8 mouse cellular contexts compared by ENCODE assay signal in the genomic region with DNA sequence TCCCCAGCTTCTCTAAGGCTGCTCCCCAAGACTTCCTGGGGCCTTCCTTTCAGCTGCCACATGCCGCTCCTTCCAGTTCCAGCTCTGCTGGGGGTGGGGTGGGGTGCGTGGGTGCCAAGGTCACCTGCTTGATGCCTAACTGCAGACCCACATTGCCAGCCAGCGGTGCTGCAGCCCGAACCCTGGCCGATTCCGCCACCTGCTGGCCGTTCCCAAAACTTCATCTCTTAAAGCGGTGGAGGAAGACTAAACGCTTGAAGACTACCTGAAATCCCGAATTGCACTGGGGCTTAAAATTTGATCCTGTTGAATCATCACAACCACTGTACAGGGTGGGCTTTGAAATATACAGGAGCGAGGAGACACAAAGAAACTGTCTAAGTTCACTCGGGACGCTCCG. TPM values are rescaled to one million over a fixed set of nuclear protein-coding genes. Genes with fewer than 3 reads are reported as not detected.
DNase-seq lines count a peak whose midpoint lies in the region; ATAC-seq lines count a peak whose summit lies in the region.

No protein-coding gene starts in this region.

- WGBS in hindbrain, embryonic 13.5 days: 2% methylated on average over 14 of the region's 14 CpGs

- peak; percentile 72 for DNase-seq in WW6 (ENCODE audit: low read depth, low spot score)
- DNase-seq in cerebellum, postnatal 14 days: peak; percentile 95 to 96
- peak; percentile 79 to 85 for DNase-seq in frontal cortex, postnatal 25 days (ENCODE audit: low spot score in 2 of 2)
- peak; percentile 82 to 90 for DNase-seq in layer of hippocampus, postnatal 36 days
- peak; percentile 76 to 87 for DNase-seq in lung, postnatal 4 days
- DNase-seq in right cerebral cortex, postnatal 4 days: peak; percentile 88
- DNase-seq in urinary bladder, postnatal 4 days (ENCODE audit: low spot score in 2 of 2): peak; percentile 60 to 87

- peaks cover 37% of the 10 kb centered on the region for H3K4me1 ChIP-seq in hindbrain, embryonic 13.5 days (replicated peaks)

- no peak overlapping the region for H3K27ac ChIP-seq in hindbrain, embryonic 13.5 days

- H3K4me3 ChIP-seq in hindbrain, embryonic 13.5 days: 0 out of 2 replicates have a peak overlapping the region, but pooled peaks have one; percentile 17

- H3K27me3 ChIP-seq in hindbrain, embryonic 13.5 days: peaks cover 84% of the 10 kb centered on the region

- no peaks in the 10 kb centered on the region for H3K9me3 ChIP-seq in hindbrain, embryonic 13.5 days

- no peak overlapping the region for H3K9ac ChIP-seq in hindbrain, embryonic 13.5 days

- peak overlapping the region; percentile 31; the same call in 1 of the 2 replicates for H3K4me2 ChIP-seq in hindbrain, embryonic 13.5 days

- ATAC-seq in hindbrain, embryonic 13.5 days (ENCODE audit: low FRiP score): no peak

- no peaks in the 10 kb centered on the region for H3K36me3 ChIP-seq in hindbrain, embryonic 13.5 days

RNA-seq across cellular contexts. Expression of a gene that starts 3.0 kb away (rescaled TPM):
- polyA plus RNA-seq in hindbrain, embryonic 13.5 days (2015; fragmentation: Nextera tagmentation; extraction: Ambion mirVana): 1.1 and 2.4 TPM in 2 replicates
- total RNA-seq in layer of hippocampus, postnatal 36 days (2021): 10 to 100 TPM; 48.8 to 50.8 TPM

RNA-seq across cellular contexts. Expression of a gene that starts 12.9 kb away (rescaled TPM):
- 44.4 and 44.7 TPM in 2 replicates for polyA plus RNA-seq in hindbrain, embryonic 13.5 days (2015; fragmentation: Nextera tagmentation; extraction: Ambion mirVana)
- 10 to 100 TPM; 31.3 to 34.5 TPM for total RNA-seq in layer of hippocampus, postnatal 36 days (2021)

RNA-seq across cellular contexts. Expression of a gene that starts 15.8 kb away (rescaled TPM):
- 24.6 and 30.7 TPM in 2 replicates for polyA plus RNA-seq in hindbrain, embryonic 13.5 days (2015; fragmentation: Nextera tagmentation; extraction: Ambion mirVana)
- total RNA-seq in layer of hippocampus, postnatal 36 days (2021): 100 to 1,000 TPM; 156 to 162 TPM

RNA-seq across cellular contexts. Expression of a gene that starts 38.4 kb away (rescaled TPM):
- polyA plus RNA-seq in hindbrain, embryonic 13.5 days (2015; fragmentation: Nextera tagmentation; extraction: Ambion mirVana): 0.21 and 0.35 TPM in 2 replicates
- total RNA-seq in layer of hippocampus, postnatal 36 days (2021): 1 to 10 TPM in 1 of 2 experiments, under 1 TPM in 1; 0.83 to 1.4 TPM

RNA-seq across cellular contexts. Expression of a gene that starts 41.0 kb away (rescaled TPM):
- polyA plus RNA-seq in hindbrain, embryonic 13.5 days (2015; fragmentation: Nextera tagmentation; extraction: Ambion mirVana): 3.2 and 4.2 TPM in 2 replicates
- not detected for total RNA-seq in layer of hippocampus, postnatal 36 days (2021)
